Mouse (Mus musculus): ENCODE measurements around the gene Gm21663. TPM values are rescaled to one million over a fixed set of nuclear protein-coding genes. Genes with fewer than 3 reads are reported as not detected.
A peak's percentile ranks its signal among the peaks of the same experiment; 100 is the strongest.
"Not testable (repeated sequence)": the region's sequence is repeated elsewhere in the genome, so short reads cannot be mapped to it uniquely, and the experiment has no call there.

The Gm21663 gene
- total RNA-seq (2014; rRNA removed) = 0.32 TPM in 1 of 2 replicates, not detected in the other
- polyA plus RNA-seq (2015; fragmentation: Nextera tagmentation; extraction: Ambion mirVana) = 0.18 TPM in 1 of 2 replicates, not detected in the other

GRCm38 (mm10) chr5:25942281-25942680 is at the start of gene Gm21663:
Gene Gm21663 (minus strand): TSS chr5:25942381.
- not testable (repeated sequence) for H3K4me2 ChIP-seq (ENCODE audit: low read depth, low read length); H3K36me3 ChIP-seq (ENCODE audit: insufficient read depth, low read length); H3K27me3 ChIP-seq (ENCODE audit: insufficient read depth, low read length); H3K4me3 ChIP-seq (ENCODE audit: low read length); H3K4me1 ChIP-seq (ENCODE audit: insufficient read depth, low read length); ATAC-seq; H3K9ac ChIP-seq (replicated peaks; ENCODE audit: low read length); H3K9me3 ChIP-seq (ENCODE audit: low read length); DNase-seq (ENCODE audit: low spot score); H3K27ac ChIP-seq
- 48% methylated on average over 2 of the region's 2 CpGs for WGBS

DNA sequence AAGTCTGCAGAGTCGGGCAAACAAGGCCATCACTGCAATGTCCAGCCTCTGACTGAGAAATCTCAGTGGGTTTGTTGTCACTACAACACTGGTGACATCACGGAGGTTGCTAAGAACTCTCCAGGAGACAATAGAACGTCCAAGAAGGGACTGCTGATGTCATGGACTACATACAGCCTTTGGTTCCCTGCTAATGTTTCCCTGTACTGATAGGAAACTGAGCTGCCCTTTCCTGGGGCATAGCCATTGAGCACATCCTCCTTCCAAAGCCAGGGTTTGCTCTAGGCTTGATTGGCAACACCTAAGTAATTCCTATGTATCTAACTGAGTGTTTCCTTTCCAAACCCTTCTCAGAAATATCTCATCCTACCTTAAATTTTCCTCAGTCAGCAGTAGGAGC is 46.4 kb upstream of the Gm21663 start, which contains the start of gene Gm21698:
Gm21698 (minus strand) TSS at position 101 of the 400 bp plus-strand sequence.
- H3K9me3 ChIP-seq (ENCODE audit: low read length); H3K4me3 ChIP-seq (ENCODE audit: low read length); H3K27ac ChIP-seq; H3K9ac ChIP-seq (replicated peaks; ENCODE audit: low read length); DNase-seq (ENCODE audit: low spot score); H3K36me3 ChIP-seq (ENCODE audit: insufficient read depth, low read length); H3K4me2 ChIP-seq (ENCODE audit: low read depth, low read length); H3K4me1 ChIP-seq (ENCODE audit: insufficient read depth, low read length); ATAC-seq; H3K27me3 ChIP-seq (ENCODE audit: insufficient read depth, low read length): not testable (repeated sequence)
- no CpG with 5 or more reads among the region's 3 CpGs for WGBS

DNA sequence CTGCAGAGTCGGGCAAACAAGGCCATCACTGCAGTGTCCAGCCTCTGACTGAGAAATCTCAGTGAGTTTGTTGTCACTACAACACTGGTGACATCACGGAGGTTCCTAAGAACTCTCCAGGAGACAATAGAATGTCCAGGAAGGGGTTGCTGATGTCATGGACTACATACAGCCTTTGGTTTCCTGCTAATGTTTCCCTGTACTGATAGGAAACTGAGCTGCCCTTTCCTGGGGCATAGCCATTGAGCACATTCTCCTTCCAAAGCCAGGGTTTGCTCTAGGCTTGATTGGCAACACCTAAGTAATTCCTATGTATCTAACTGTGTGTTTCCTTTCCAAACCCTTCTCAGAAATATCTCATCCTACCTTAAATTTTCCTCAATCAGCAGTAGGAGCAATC is 30.4 kb upstream of the Gm21663 start, which contains the start of gene Gm21680:
Gm21680 (minus strand) TSS at position 101 of the 400 bp plus-strand sequence.
- H3K4me3 ChIP-seq (ENCODE audit: low read length); H3K9ac ChIP-seq (replicated peaks; ENCODE audit: low read length); H3K4me2 ChIP-seq (ENCODE audit: low read depth, low read length); H3K36me3 ChIP-seq (ENCODE audit: insufficient read depth, low read length); H3K9me3 ChIP-seq (ENCODE audit: low read length); ATAC-seq; H3K27ac ChIP-seq; DNase-seq (ENCODE audit: low spot score); H3K4me1 ChIP-seq (ENCODE audit: insufficient read depth, low read length); H3K27me3 ChIP-seq (ENCODE audit: insufficient read depth, low read length): not testable (repeated sequence)
- no CpG with 5 or more reads among the region's 2 CpGs for WGBS

DNA sequence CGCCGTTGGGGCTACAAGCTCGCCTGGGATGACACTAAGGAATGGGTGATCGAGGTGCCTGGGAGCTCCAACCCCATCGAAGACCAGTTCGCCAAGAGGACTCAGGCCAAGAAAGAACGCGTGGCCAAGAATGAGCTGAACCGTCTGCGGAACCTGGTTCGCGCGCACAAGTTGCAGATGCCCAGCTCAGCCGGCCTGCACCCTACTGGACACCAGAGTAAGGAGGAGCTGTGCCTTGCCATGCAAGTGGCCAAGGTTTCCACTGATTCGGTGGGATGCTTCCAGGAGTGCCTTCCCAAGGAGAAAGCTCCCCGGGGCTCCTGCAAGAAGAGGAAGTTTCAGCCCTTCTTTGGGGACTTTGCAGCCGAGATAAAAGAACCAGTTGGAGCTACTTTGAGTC is 14.9 kb upstream of the Gm21663 start:
- ATAC-seq = peak; percentile 38; the same call in 1 of the 2 replicates
- H3K9me3 ChIP-seq (ENCODE audit: low read length); DNase-seq (ENCODE audit: low spot score); H3K4me3 ChIP-seq (ENCODE audit: low read length); H3K9ac ChIP-seq (replicated peaks; ENCODE audit: low read length); H3K36me3 ChIP-seq (ENCODE audit: insufficient read depth, low read length); H3K27ac ChIP-seq; H3K27me3 ChIP-seq (ENCODE audit: insufficient read depth, low read length); H3K4me1 ChIP-seq (ENCODE audit: insufficient read depth, low read length): not testable (repeated sequence)
- peak overlapping the region; percentile 38; the same call in 1 of the 2 replicates for H3K4me2 ChIP-seq (ENCODE audit: low read depth, low read length)
- 56% methylated on average over 16 of the region's 17 CpGs for WGBS

- not testable (repeated sequence) for H3K27me3 ChIP-seq (ENCODE audit: insufficient read depth, low read length); H3K9ac ChIP-seq (replicated peaks; ENCODE audit: low read length); H3K9me3 ChIP-seq (ENCODE audit: low read length); H3K36me3 ChIP-seq (ENCODE audit: insufficient read depth, low read length); H3K27ac ChIP-seq; H3K4me1 ChIP-seq (ENCODE audit: insufficient read depth, low read length)
- peak overlapping the region; percentile 38; the same call in 1 of the 2 replicates for H3K4me2 ChIP-seq (ENCODE audit: low read depth, low read length)
- peak; percentile 28 for DNase-seq (ENCODE audit: low spot score)
- WGBS = 30% methylated on average over 32 of the region's 32 CpGs
- peak overlapping the region; percentile 23 for H3K4me3 ChIP-seq (ENCODE audit: low read length)
- ATAC-seq = peak; percentile 59; the same call in 1 of the 2 replicates
These were observed 14.4 kb upstream of the Gm21663 start for GRCm38 (mm10) chr5:25956611-25957010.

DNA sequence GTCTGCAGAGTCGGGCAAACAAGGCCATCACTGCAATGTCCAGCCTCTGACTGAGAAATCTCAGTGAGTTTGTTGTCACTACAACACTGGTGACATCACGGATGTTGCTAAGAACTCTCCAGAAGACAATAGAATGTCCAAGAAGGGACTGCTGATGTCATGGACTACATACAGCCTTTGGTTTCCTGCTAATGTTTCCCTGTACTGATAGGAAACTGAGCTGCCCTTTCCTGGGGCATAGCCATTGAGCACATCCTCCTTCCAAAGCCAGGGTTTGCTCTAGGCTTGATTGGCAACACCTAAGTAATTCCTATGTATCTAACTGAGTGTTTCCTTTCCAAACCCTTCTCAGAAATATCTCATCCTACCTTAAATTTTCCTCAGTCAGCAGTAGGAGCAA is 12.1 kb upstream of the Gm21663 start, which contains the start of gene Gm21671:
Gm21671 (minus strand) TSS at position 101 of the 400 bp plus-strand sequence.
- not testable (repeated sequence) for ATAC-seq; H3K4me1 ChIP-seq (ENCODE audit: insufficient read depth, low read length); H3K4me2 ChIP-seq (ENCODE audit: low read depth, low read length); H3K4me3 ChIP-seq (ENCODE audit: low read length); H3K9me3 ChIP-seq (ENCODE audit: low read length); H3K27ac ChIP-seq; DNase-seq (ENCODE audit: low spot score); H3K9ac ChIP-seq (replicated peaks; ENCODE audit: low read length); H3K27me3 ChIP-seq (ENCODE audit: insufficient read depth, low read length); H3K36me3 ChIP-seq (ENCODE audit: insufficient read depth, low read length)
- 78% methylated on average over 2 of the region's 2 CpGs for WGBS

- H3K4me3 ChIP-seq (ENCODE audit: low read length); H3K27ac ChIP-seq; ATAC-seq; H3K9me3 ChIP-seq (ENCODE audit: low read length); H3K4me1 ChIP-seq (ENCODE audit: insufficient read depth, low read length); H3K9ac ChIP-seq (replicated peaks; ENCODE audit: low read length); H3K36me3 ChIP-seq (ENCODE audit: insufficient read depth, low read length); H3K27me3 ChIP-seq (ENCODE audit: insufficient read depth, low read length); H3K4me2 ChIP-seq (ENCODE audit: low read depth, low read length): not testable (repeated sequence)
- DNase-seq (ENCODE audit: low spot score) = peak; percentile 2
- WGBS = 87% methylated on average over 2 of the region's 2 CpGs
These were observed 3.2 kb upstream of the Gm21663 start for GRCm38 (mm10) chr5:25945391-25945790.

All from hindbrain, postnatal 0 days (tissue).